Comparison of ENCODE assay signal across 8 mouse cellular contexts in the genomic region with DNA sequence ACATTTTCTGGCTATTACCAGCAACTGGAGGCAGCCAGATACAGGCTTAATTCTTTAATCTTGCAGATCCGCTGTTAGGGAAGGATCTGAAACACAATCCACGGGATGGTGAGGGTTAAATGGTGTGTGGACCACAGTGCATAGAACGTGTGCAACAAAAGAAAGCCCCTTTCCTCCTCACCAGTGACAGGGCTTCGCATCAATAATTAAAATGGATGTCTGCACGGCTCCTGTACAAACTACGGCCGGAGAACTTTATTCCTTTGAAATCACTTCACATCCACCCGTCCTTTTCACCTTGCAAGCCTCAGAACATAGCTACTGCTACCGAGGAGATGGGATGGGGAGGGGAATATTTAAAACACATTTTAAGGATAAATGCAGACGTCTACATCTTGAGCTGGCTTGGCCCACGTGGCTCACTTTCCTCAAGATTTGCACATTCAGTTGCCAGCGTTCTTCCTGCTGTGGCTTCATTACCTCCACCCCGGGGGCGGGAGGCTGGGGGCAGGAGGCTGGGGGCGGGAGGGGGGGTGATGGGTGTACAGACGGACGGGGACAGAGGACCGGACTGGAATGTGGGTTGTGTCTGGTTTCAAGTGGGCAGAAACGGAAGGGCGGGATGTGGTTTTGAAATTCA. TPM values are rescaled to one million over a fixed set of nuclear protein-coding genes. Genes with fewer than 3 reads are reported as not detected.
DNase-seq lines count a peak whose midpoint lies in the region; ATAC-seq and TF ChIP-seq lines count a peak whose summit lies in the region.

No protein-coding gene starts in this region.

- H3K9ac ChIP-seq in lung, embryonic 15.5 days: peak overlapping the region; percentile 17; the same call in 1 of the 2 replicates
- H3K9ac ChIP-seq in forebrain, embryonic 11.5 days (ENCODE audit: low read length): peak overlapping the region; percentile 12
- no peak overlapping the region for H3K9ac ChIP-seq in liver, embryonic 12.5 days
- H3K9ac ChIP-seq in stomach, embryonic 15.5 days: no peak overlapping the region

- peak overlapping the region; percentile 20 for H3K4me3 ChIP-seq in lung, embryonic 15.5 days
- no peak overlapping the region for H3K4me3 ChIP-seq in lung, adult 2 months (replicated peaks; ENCODE audit: extremely low read depth, low read depth, low read length)
- H3K4me3 ChIP-seq in forebrain, embryonic 11.5 days (ENCODE audit: low read depth, low read length): peak overlapping the region; percentile 16
- H3K4me3 ChIP-seq in liver, embryonic 12.5 days: no peak overlapping the region
- no peak overlapping the region for H3K4me3 ChIP-seq in stomach, embryonic 15.5 days (replicated peaks)

- no peak for TF ChIP-seq POLR2A in lung, adult 2 months (IDR thresholded peaks at IDR 0.05; ENCODE audit: borderline replicate concordance, extremely low read depth, low read depth, low read length)

- WGBS in lung, embryonic 15.5 days: 2% methylated on average over 20 of the region's 20 CpGs
- WGBS in lung, adult 2 months: 4% methylated on average over 20 of the region's 20 CpGs
- under 1% methylated on average over 20 of the region's 20 CpGs for WGBS in forebrain, embryonic 11.5 days
- 4% methylated on average over 20 of the region's 20 CpGs for WGBS in liver, embryonic 12.5 days (ENCODE audit: insufficient replicate concordance)
- WGBS in stomach, embryonic 15.5 days: 3% methylated on average over 20 of the region's 20 CpGs

- no peaks in the 10 kb centered on the region for H3K9me3 ChIP-seq in lung, embryonic 15.5 days
- H3K9me3 ChIP-seq in forebrain, embryonic 11.5 days (ENCODE audit: control insufficient read depth, low read length): no peaks in the 10 kb centered on the region
- no peaks in the 10 kb centered on the region for H3K9me3 ChIP-seq in liver, embryonic 12.5 days (replicated peaks)
- no peaks in the 10 kb centered on the region for H3K9me3 ChIP-seq in stomach, embryonic 15.5 days

- TF ChIP-seq CTCF in lung, adult 2 months (IDR thresholded peaks at IDR 0.05; ENCODE audit: insufficient read depth, low read length): no peak

- 0 out of 2 replicates have a peak overlapping the region, but pooled peaks have one; percentile 25 for H3K27ac ChIP-seq in lung, embryonic 15.5 days
- peak overlapping the region; percentile 81 for H3K27ac ChIP-seq in forebrain, embryonic 11.5 days (ENCODE audit: low read depth, low read length)
- no peak overlapping the region for H3K27ac ChIP-seq in liver, embryonic 12.5 days
- no peak overlapping the region for H3K27ac ChIP-seq in stomach, embryonic 15.5 days

- no peaks in the 10 kb centered on the region for H3K36me3 ChIP-seq in lung, embryonic 15.5 days
- no peaks in the 10 kb centered on the region for H3K36me3 ChIP-seq in forebrain, embryonic 11.5 days (ENCODE audit: control insufficient read depth, insufficient read depth, low read length)
- no peaks in the 10 kb centered on the region for H3K36me3 ChIP-seq in liver, embryonic 12.5 days
- no peaks in the 10 kb centered on the region for H3K36me3 ChIP-seq in stomach, embryonic 15.5 days

- no peak for DNase-seq in lung, adult 2 months
- peak; percentile 70 for DNase-seq in forebrain, embryonic 11.5 days (ENCODE audit: low spot score)
- no peak for DNase-seq in cerebellum, adult 9-11 months
- no peak for DNase-seq in spleen, postnatal 4 days (ENCODE audit: low spot score in 2 of 2)

- ATAC-seq in lung, embryonic 15.5 days (ENCODE audit: borderline replicate concordance, extremely low read depth, low FRiP score, low TSS enrichment): peak; percentile 19; the same call in 1 of the 2 replicates
- ATAC-seq in forebrain, embryonic 11.5 days (replicated peaks; ENCODE audit: low FRiP score): peak; percentile 87
- no peak for ATAC-seq in liver, embryonic 12.5 days
- no peak for ATAC-seq in stomach, embryonic 15.5 days (ENCODE audit: insufficient read depth, low FRiP score, low read depth)
- ATAC-seq in CD4-positive, CD25-positive, alpha-beta regulatory T cell, adult 4 months: no peak

- peaks cover 16% of the 10 kb centered on the region for H3K4me1 ChIP-seq in lung, embryonic 15.5 days
- peaks cover 3% of the 10 kb centered on the region for H3K4me1 ChIP-seq in lung, adult 2 months (ENCODE audit: control insufficient read depth, insufficient read depth, low read length)
- peaks cover 11% of the 10 kb centered on the region; the same call in 1 of the 2 replicates for H3K4me1 ChIP-seq in forebrain, embryonic 11.5 days (replicated peaks; ENCODE audit: control insufficient read depth, insufficient read depth, low read length)
- peaks cover 15% of the 10 kb centered on the region for H3K4me1 ChIP-seq in liver, embryonic 12.5 days
- peaks cover 12% of the 10 kb centered on the region; the same call in 1 of the 2 replicates for H3K4me1 ChIP-seq in stomach, embryonic 15.5 days

- no peaks in the 10 kb centered on the region for H3K27me3 ChIP-seq in lung, embryonic 15.5 days
- H3K27me3 ChIP-seq in forebrain, embryonic 11.5 days (ENCODE audit: control insufficient read depth, insufficient read depth, low read length): no peaks in the 10 kb centered on the region
- H3K27me3 ChIP-seq in liver, embryonic 12.5 days (replicated peaks): peaks cover 30% of the 10 kb centered on the region
- no peaks in the 10 kb centered on the region for H3K27me3 ChIP-seq in stomach, embryonic 15.5 days (replicated peaks)

- peak overlapping the region; percentile 55 for H3K4me2 ChIP-seq in lung, embryonic 15.5 days
- peak overlapping the region; percentile 59 for H3K4me2 ChIP-seq in forebrain, embryonic 11.5 days (ENCODE audit: low read depth, low read length, severe bottlenecking)
- peak overlapping the region; percentile 42 for H3K4me2 ChIP-seq in liver, embryonic 12.5 days
- peak overlapping the region; percentile 49 for H3K4me2 ChIP-seq in stomach, embryonic 15.5 days

RNA-seq across cellular contexts. Expression of gene Gm21915, which starts 53.3 kb away (rescaled TPM):
- polyA plus RNA-seq in lung, embryonic 15.5 days (2015; fragmentation: Nextera tagmentation; extraction: Ambion mirVana): not detected in 2 replicates
- polyA plus RNA-seq in lung, adult 2 months (2012; rRNA removed): not detected in 2 replicates
- polyA plus RNA-seq in forebrain, embryonic 11.5 days (2014; fragmentation: Nextera tagmentation; extraction: Ambion mirVana): not detected in 2 replicates
- polyA plus RNA-seq in liver, embryonic 12.5 days (2016; fragmentation: Nextera tagmentation; extraction: Ambion mirVana): not detected in 2 replicates
- not detected in 2 replicates for polyA plus RNA-seq in stomach, embryonic 15.5 days (2015; fragmentation: Nextera tagmentation; extraction: Ambion mirVana)
- polyA plus RNA-seq in CD4-positive, CD25-positive, alpha-beta regulatory T cell, adult 4 months (2017; shearing (Covaris generic)): not detected

Comparison
In these comparisons a context has a peak if more than half of its experiments do, and no peak if none do; other contexts are left out.
1. H3K4me3 ChIP-seq: peak in lung, embryonic 15.5 days (single experiment) and forebrain, embryonic 11.5 days (single experiment); none in lung, adult 2 months (single experiment), liver, embryonic 12.5 days (single experiment) and stomach, embryonic 15.5 days (single experiment).
2. ATAC-seq: peak in lung, embryonic 15.5 days (single experiment) and forebrain, embryonic 11.5 days (single experiment); none in liver, embryonic 12.5 days (single experiment), stomach, embryonic 15.5 days (single experiment) and CD4-positive, CD25-positive, alpha-beta regulatory T cell, adult 4 months (single experiment).
3. H3K27ac ChIP-seq: peak in lung, embryonic 15.5 days (single experiment) and forebrain, embryonic 11.5 days (single experiment); none in liver, embryonic 12.5 days (single experiment) and stomach, embryonic 15.5 days (single experiment).
4. H3K9ac ChIP-seq: peak in lung, embryonic 15.5 days (single experiment) and forebrain, embryonic 11.5 days (single experiment); none in liver, embryonic 12.5 days (single experiment) and stomach, embryonic 15.5 days (single experiment).
5. Peak in every context shown above with its lines, with median percentiles within 50 percentile points of each other: H3K4me2 ChIP-seq.